Mouse (Mus musculus) gastrocnemius, postnatal 36 days (tissue): ENCODE measurements around the gene Srebf2. TPM values are rescaled to one million over a fixed set of nuclear protein-coding genes. Genes with fewer than 3 reads are reported as not detected.

Experiments used
- DNase-seq, 2 experiments: peaks; one replicate each; pipeline ENCODE4 v3.0.0; 2022
- intact Hi-C: fragments of 180-260 bp; cut with DNase I; formaldehyde crosslinking; loops from one replicate; pipeline ENCODE4 v1.15.1; 2025
- total RNA-seq, 2 experiments: library from RNA; stranded (reverse); gene quantifications; 2 replicates each; pipeline ENCODE4 v1.2.3; 2021

Gene Srebf2
- total RNA-seq, 2 experiments from 2014 or later: 9.2 to 9.8 TPM

DNA sequence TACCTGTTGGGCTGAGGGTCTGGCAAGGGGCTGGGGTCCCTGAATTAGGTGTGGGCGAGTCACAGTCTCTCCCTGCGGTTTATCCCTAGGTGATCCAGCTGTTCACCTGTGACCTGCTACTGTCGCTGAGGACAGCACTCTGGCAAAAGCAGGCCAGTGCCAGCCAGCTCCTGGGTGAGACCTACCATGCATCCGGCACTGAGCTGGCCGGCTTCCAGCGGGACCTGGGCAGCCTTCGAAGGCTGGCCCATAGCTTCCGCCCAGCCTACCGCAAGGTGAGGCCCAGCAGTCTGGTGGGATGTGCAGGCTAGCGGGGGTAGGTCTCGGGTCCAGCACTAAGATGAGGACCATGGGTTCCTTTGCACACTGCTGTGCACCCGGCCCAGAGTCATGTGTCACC, 52.6 kb downstream of the Srebf2 start:
- no peak for DNase-seq
- intact Hi-C loops: no loop called here

DNA sequence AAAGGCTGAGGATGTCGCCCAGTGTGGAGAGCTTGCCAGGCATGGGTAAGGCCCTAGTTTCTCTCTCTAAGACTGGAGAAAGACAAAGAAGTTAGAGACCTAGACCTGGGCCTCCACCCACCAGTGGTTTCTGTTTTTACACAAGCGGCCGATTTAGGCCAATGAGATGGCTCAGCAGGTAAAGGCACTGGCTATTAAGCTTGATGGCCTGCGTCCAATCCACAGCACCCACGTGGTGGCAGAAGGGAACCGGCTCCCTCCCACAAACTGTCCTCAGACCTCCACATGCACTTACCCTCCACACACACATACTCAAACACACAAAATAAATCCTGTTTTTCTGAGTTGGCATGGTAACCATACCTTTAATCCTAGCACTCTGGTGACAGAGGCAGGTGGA, 55.1 kb downstream of the Srebf2 start:
- intact Hi-C loops: no loop called here
- DNase-seq: no peak

DNA sequence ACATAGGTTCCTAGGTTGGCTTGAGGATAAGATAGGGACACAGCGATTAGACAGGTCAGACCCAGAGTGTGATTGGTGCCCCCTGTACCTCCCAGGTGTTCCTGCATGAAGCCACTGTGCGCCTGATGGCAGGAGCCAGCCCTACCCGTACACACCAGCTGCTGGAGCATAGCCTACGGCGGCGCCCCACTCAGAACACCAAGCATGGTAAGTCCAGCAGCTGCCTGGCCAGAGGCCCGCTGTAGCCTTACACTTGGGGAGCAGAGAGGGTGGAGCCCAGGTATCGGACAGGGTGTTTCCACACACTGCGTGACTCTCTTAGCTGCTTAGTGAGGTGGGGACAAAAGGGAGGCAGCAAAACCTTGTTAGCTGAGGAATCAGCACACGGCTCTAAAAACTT, 56.1 kb downstream of the Srebf2 start:
- intact Hi-C loops: no loop called here
- no peak for DNase-seq

DNA sequence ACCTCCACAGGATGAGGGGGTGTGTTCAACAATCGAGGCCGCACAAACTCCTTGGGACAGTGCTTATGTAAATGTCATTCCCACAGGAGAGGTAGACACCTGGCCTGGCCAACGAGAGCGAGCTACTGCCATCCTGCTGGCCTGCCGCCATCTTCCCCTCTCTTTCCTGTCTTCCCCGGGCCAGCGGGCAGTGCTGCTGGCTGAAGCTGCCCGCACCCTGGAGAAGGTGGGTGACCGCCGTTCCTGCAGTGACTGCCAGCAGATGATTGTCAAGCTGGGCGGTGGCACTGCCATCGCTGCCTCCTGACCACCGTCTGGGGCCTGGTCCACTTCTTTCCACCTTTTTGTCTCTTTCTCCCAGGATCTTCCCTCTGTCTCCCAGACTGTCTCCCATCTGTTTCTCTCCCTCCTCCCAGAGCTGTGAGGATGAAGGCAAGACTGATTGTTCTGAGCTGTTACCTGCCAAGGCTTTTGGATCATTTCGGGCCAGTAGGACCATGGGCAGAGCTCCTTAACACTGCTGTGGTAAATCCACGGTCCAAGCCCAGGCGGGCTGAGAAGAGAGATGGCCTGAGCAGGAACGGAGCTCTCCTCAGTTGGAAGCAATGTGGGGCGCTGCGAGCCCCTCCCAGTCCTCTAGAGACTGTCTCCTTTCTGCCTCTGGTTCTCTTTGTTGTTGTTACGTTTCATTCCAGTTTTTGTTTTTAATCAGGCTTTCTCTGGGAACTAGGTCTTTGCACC, 56.8 kb downstream of the Srebf2 start:
- intact Hi-C loops: no loop called here
- no peak for DNase-seq

DNA sequence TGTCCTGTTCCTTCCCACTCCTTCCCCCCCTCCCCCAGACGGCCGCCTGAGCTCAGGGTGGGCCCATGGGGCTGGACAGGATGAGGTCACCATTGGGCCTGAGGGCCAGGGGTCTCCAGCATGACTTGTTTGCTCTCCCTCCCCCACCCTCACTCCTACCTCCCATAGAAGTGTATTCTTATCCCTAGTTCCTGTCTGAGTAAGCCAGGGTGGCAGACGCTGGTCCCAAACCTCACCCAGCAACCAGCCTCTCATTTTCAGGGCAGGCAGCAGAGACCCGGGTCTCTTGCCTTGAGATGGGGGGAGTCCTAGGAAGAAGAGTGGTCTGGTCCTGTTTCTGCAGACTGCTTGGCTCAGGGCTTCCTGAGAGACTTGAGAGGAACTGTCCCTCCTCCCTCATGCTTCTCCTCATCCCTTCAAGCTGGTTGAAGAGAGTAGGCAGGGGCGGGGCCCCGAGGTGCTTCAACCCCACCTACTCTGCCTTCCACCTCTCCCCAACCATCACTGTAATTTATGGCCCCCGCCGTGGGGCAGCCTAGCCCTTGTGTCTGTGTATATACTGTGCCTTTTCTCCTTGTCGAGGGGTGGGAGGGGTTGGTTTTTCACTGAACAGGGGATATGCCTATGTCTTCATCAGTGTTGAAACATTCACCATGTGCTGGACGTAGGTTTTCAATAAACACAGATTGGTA, 57.8 kb downstream of the Srebf2 start:
- DNase-seq: no peak
- intact Hi-C loops: no loop called here

DNA sequence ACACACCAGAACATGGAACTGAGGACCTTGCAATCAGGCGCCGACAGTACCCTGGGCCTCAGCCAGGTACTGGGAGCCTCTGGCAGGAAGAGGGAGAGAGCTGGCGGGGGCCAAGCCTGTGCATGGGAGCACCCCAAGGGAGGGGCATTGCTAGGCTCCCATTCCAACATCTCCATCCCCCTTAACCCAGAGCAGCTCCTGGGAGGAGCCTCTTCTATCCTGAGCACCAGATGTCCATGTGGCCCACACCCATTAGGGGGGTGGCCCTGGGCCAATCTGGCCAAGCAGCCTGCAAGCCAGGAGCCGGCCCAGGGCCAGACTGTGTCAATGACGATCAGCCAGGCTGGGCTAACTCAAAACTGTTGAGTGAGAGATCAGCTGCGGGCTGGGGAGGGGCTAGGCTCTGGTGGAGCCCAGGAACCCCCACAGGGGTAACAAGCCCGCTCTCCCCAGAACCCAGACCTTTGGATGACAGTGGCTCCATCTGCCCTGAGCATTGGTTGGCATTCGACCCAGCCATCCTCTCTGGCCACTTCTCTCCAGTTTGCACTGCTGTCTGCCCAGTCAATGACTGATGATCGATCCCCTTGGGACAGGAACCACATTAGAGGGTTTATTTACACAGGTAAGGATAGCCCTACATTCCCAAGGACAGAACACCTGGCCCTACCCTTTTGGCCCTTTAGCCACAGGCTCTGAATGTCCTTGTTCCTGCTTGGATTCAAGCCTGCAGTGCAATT, 59.6 kb downstream of the Srebf2 start:
- DNase-seq: peak; percentile 70 to 82
- intact Hi-C loops: no loop called here

DNA sequence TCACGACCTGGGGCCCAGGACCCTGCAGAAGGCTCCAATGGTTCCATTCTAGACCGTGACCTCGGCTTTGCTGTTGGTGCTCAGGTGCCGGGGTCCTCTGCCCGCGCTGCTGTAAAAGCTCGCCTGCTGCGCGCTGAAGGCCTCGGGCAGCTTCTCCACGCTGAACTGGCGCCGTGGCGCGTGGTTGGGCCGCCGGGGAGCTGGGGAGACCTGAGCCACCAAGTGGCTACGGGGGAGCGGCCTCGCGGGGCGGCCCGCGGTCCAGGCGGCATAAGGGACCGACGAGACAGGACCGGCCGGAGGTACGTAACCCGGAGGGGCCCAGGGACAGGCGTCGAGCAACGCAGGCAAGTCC, 60.1 kb downstream of the Srebf2 start:
- intact Hi-C loops: no loop called here
- DNase-seq: no peak

DNA sequence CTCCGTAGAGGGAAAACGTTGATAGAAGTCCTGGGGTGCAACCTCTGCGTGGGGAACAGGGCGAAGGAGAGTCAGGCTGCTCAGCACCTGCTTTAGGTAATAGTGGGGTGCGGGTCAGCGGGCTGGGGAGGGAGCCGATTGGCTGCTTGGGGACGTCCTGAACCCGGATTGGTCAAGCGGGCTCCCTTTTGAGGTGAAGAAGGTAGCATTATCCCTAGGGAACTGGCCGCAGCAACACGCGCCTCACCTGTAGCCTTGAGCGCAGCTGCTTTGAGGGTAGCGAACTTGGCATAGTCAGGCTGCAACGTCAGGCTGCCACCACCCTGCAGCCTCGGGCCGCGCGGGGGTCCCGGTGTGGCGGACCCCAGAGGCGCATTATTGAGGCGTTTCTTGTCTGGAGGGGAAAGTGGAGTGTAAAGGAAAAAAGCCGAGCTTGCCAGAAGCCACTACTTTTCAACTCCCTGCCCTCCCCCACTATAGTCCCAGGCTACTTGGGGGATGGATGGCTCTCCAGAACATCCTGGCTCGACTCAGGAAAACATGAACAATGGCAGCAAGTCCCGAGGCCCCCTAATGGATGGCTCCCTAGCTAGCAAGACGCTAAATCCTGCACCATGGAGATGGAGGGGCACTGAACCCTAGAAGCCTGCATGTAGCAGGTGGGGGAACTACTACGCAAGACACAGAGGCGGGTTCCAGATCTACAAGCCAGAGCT, 60.7 kb downstream of the Srebf2 start:
- intact Hi-C loops: no loop called here
- DNase-seq: no peak

DNA sequence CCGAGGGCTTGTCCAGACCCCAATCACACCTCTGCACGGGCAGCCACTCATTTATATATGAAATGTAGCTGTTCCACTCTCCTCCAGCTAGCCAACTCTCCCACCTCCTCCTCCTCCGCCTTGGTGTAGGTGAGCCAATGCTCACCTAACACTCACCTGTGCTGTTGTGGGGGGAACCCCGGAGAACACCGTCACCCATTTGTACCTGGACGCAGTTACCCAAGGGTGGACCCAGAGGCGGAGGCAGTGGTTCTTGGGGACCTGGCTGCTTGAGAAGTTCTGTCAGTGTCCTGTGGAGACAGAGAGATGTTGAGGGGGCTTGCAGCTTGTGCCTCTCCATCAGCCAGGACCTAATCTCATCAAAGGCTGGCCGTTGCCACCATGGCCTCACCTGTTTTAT, 61.3 kb downstream of the Srebf2 start:
- intact Hi-C loops: no loop called here
- no peak for DNase-seq

DNA sequence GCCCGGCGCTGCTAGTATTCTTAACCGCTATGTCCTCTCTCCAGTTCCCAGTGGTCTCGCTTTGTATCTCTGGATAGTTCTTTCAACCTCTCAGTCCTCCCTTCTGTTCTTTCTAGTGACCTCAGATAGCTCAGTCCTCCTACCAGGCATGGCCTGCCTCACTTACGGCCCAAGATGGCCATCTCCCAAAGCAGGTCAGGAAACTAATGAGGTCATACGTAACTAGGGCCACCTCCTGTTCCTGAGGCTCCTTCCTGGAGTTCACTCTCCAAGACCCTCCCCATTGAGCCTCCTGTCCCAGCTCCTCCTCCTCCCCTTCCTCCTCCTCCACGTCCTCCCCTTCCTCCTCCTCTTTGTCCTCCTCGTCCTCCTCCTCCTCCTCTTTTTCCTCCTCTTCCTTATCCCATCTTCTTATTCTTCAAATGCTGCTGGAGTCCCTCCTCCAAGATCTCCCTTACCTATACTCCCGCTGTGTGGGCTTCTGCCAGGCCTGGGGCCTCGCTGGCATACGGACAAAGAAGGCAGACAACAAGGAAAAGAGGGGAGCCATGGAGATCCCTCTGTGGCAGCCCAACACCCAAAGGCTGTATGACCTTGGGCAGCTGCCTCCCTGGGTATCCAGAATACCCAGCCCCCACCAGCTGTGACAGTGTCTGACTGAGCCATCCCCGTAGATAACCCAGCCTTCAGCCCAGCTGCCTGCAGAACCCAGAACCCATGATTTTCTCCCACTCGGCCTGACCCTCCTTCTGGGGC, 62.5 kb downstream of the Srebf2 start:
- intact Hi-C loops: no loop called here
- DNase-seq: no peak

DNA sequence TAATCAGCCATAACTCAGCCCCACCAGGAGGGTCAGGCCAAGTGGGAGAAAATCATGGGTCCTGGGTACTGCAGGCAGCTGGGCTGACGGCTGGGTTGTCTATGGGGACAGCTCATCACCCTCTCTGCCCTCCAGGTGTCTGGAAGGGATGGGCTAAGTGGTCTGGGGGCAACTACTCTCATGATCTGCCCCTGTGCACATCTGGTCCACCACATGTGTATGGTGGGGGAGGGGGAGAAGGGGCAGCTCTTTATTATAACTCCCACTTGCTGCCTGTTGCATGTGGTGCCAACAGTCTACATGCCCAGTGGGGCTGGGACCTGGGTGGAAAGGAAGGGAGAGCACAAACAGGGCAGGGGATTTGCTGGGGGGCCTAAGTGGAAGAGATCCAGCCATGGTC, 63.8 kb downstream of the Srebf2 start:
- DNase-seq: no peak
- intact Hi-C loops: no loop called here

DNA sequence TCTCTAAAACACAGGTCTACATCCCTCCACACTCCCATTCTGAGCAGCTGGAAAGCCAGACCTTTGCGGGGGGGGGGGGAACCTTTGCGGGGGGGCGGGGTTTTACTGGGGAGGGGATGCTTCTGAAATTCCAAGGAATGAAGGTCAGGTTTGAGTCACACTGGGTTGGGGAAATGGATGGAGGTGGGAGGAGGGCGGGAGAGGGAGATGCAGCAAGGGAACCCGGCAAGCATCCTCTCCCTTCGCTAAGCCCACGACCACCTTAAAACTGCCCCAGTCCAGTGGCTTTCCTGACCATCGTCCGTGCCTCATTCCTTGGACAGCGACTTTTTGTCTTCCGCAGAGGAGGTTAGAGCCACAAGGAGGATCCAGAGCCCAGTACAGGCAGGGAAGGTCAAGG, 64.3 kb downstream of the Srebf2 start:
- intact Hi-C loops: no loop called here

DNA sequence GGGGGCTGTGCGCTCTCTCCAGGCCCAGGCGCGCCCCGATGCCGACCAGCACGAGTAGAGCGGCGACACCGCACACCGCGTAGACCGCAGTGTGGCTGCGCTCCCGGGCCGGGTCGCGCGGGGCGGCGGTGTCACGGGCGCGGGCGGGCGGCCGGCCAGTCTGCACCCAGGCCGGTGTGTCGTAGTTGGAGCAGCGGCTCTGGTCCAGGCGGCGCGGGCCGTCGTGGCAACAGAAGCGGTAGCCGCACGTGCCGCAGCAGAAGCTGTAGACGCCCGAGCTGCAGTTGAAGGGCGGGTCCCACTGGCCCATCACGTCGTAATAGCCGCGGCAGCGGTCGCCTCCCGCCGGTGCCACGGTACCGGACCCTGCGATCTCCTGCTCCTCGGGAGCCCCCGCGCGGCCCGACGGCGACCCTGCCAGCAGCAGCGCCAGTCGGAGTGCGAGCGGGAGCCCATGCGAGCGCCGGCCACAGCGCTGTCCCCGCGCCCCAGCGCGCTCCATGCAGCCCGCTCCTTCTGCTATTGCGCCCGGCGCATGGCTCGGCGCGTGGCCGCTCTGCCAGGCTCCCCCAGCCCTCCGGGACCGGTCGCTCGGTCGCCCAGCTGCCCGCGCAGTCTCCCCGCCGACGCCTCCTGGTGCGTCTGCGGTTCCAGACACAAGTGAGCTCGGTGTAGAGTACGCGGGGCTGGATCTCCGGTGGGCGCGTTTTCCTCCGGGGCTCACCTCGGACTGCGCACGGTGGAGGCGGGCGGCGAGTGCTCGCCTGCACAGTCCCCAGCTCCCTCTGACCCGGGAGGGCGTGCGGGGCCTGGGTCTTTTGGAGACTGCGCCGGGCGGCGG, 65.2 kb downstream of the Srebf2 start:
- DNase-seq: no peak

More for the DNA sequence above, 64.3 kb downstream of the Srebf2 start:
- DNase-seq: no peak

DNA sequence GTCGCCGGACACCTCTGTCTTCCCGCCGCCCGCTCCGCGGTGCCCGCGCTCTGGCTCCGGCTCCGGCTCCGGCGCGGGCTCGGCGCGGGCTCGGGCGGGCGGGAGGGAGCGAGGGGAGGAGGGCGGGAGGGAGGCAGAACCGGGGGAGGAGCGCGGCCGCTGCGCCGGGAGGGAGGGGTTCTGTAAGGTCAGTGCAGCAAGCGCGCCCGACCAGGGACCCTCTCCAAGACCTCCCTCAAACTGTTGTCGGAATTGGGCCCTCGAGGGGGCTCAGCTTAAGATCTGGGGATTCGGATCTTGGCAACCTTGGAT, 65.7 kb downstream of the Srebf2 start, which contains the start of gene Shisa8:
Gene Shisa8, minus strand, starts transcription at position 64 of the 312 bp plus-strand sequence.
- intact Hi-C loops: no loop called here
- no peak for DNase-seq

More for the DNA sequence above, 65.2 kb downstream of the Srebf2 start:
- intact Hi-C loops: no loop called here

DNA sequence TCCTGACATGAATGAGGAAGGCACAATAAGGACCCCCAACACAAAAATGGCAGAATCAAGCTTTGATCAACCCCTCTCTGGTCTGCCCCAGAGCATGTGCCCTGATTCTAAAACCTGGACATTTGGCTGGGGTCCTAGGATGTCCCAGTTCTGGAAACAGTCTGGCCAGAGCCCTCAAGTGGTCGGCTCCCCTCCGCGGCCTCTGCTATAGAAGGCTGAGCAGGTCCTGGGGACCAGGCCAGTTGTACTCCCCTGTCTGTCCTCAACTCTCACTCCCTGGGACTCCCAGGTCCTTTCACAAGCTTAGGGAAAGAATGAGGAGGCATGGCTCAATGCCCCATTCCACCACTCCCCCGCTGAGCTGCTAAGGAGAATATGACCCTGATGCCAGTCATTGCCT, 66.2 kb downstream of the Srebf2 start:
- intact Hi-C loops: no loop called here
- DNase-seq: no peak

DNA sequence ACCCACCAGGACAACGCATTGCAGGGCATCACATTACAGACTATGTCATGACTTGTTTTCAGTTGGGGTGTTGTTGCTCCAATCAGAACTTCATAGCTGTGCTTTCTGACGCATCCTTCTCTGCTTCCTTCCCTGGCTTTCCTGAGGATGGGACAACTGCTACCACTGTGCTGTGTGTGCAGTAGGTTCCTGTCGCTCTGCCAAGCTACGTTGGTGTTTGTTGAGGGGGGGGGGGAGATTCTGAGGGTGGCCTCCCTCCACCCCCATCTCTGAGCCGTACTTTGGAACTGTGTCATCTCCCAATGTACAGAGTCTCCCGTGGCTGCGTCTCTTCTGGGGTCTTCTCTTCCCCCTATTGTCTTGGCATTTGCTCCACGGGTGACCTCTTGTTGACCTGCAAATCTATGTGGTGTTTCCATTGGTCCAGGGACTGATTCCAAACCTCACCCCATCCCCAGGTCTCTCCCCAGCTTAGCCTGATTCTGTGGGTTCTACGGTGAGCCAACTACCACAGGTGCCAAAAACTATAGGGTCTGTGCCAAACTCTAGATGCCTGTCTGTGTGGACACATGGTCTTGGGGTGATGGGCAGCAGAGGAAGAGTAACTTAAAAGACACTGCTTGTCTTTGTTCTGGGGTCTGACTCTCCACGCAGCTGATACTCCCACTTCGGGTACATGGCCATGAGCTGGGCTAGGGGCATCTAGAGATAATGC, 68.5 kb downstream of the Srebf2 start:
- intact Hi-C loops: no loop called here
- no peak for DNase-seq

DNA sequence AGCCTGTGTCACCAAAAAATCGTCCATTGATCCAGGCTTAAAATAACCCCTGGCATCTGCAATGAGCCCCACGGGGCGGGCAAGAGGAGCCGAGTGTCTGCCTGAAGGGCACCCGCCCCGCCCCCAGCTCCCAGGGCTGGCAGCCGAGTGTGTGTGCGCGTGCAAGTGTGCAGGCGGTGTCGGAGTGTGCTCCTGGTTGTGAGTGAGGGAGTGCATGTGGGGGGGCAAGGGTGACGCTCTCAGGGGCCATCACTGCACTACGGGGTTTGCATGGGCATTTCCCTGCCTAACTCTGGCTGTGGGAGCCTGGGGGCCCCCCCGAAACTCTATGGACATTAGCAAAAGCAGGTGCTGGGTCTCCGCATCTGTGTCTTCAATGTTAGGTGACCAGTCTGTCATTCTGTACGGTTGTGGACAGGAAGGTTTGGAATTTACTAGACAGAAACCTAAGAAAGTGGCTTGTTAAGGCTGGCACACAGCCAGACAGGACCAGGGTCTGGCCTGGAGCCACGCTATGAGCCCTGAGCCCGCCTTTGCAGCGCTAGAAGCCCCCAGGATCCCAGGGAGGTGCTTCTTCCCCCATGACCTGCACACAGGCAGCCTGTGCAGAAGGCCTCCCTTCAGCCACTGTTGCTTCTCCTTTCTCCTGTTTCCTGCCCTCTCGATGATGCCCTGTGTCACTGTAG, 69.3 kb downstream of the Srebf2 start:
- intact Hi-C loops: no loop called here
- no peak for DNase-seq

DNA sequence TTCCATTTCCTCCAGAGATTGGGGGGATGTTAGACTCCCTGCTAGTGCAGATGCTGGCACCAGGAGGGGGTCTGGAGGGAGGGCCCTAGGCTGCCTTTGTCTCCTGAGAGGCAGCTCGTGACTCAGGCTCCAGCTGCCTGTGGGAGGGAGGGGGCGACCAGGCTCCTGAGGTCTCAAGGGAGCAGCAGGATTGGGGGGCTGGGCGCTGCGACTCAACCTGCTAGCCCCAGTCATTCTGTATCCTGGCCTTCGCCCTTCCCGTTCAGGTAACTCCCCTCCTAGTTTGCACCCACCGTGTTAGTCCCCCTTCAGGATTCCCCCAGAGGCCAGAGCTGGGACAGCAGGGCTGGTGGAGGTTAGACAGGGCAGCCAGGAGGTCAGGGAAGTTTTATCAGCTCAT, 70.1 kb downstream of the Srebf2 start:
- intact Hi-C loops: no loop called here

More for the DNA sequence above, 70.1 kb downstream of the Srebf2 start:
- no peak for DNase-seq
